Mouse (Mus musculus) spleen, adult 2 months (tissue): ENCODE data around the gene Calm1. TPM values are rescaled to one million over a fixed set of nuclear protein-coding genes. Genes with fewer than 3 reads are reported as not detected.

Source experiments
- DNase-seq, 2 experiments: peaks; one replicate each; pipeline versions ENCODE4 v3.0.0 to v3.0.0-alpha.2; 2012 to 2021; ENCODE audit warnings: low spot score in 2 of 2, low read depth in 1 of 2
- H3K27ac ChIP-seq: fragments of 200-500 bp; 2 replicates; pipeline ENCODE4 v1.5.1; 2012; ENCODE audit warnings: low read length, inconsistent platforms; ENCODE audit not compliant: insufficient read depth
- H3K27me3 ChIP-seq: fragments of 200-500 bp; 2 replicates; pipeline ENCODE4 v1.6.1; 2012; ENCODE audit warnings: mild to moderate bottlenecking, moderate library complexity, low read length, inconsistent platforms; ENCODE audit not compliant: control insufficient read depth, insufficient read depth
- H3K36me3 ChIP-seq: fragments of 200-500 bp; 2 replicates; pipeline ENCODE4 v1.6.1; 2012; ENCODE audit warnings: mild to moderate bottlenecking, low read length, inconsistent platforms; ENCODE audit not compliant: control insufficient read depth, insufficient read depth
- H3K4me1 ChIP-seq: fragments of 200-500 bp; 2 replicates; pipeline ENCODE4 v1.6.1; 2011; ENCODE audit warnings: inconsistent platforms; ENCODE audit not compliant: control insufficient read depth, insufficient read depth, insufficient read length
- H3K4me3 ChIP-seq: fragments of 200-500 bp; 2 replicates; pipeline ENCODE4 v1.5.1; 2011; ENCODE audit warnings: mild to moderate bottlenecking, inconsistent platforms; ENCODE audit not compliant: insufficient read depth, insufficient read length; ENCODE audit errors: extremely low read depth
- CTCF ChIP-seq: fragments of 200-500 bp; IDR thresholded peaks from 2 replicates; pipeline ENCODE4 v1.5.1; 2011; ENCODE audit warnings: mild to moderate bottlenecking, inconsistent platforms; ENCODE audit not compliant: insufficient read depth, insufficient read length, insufficient replicate concordance; ENCODE audit errors: extremely low read depth
- POLR2A ChIP-seq: fragments of 200-500 bp; IDR thresholded peaks from 2 replicates; pipeline ENCODE4 v1.6.1; 2011; ENCODE audit warnings: low read depth, low read length, inconsistent platforms
- WGBS: fragments of 180-500 bp; shearing (Covaris S2); methylation state at CpG from one replicate; pipeline ENCODE4 v1.1.7; 2018; 5-methylcytosine and 5-hydroxymethylcytosine counted together
- polyA plus RNA-seq: library from polyadenylated mRNA; depleted of rRNA; stranded (reverse); fragments of >200 nt; gene quantifications from 2 replicates; pipeline ENCODE4 v1.2.3, GENCODE M21; 2012

The Calm1 gene
- polyA plus RNA-seq, 1 experiment, result 173 TPM

- H3K27me3 ChIP-seq, result no peaks in the 10 kb centered on the region
- TF ChIP-seq POLR2A (peak; percentile 6; the same call in 1 of the 2 replicates), CTCF (no peak)
- peak overlapping the region; percentile 12; the same call in 1 of the 2 replicates for H3K4me3 ChIP-seq
- WGBS, result 8% methylated on average over 25 of the region's 28 CpGs
- DNase-seq, result peak; percentile 24 to 63
- H3K4me1 ChIP-seq, result peaks cover 11% of the 10 kb centered on the region
- no peaks in the 10 kb centered on the region for H3K36me3 ChIP-seq
- H3K27ac ChIP-seq, result peak overlapping the region; percentile 80
Observed at GRCm38 (mm10) chr12:100167931-100168871, 31.0 kb upstream of the Calm1 start.

GRCm38 (mm10) chr12:100172481-100172880 lies 26.8 kb upstream of the Calm1 start:
- no peak for TF ChIP-seq POLR2A
- no peak for TF ChIP-seq CTCF
- no peaks in the 10 kb centered on the region for H3K27me3 ChIP-seq
- H3K4me3 ChIP-seq, result no peak overlapping the region
- H3K4me1 ChIP-seq, result peaks cover 11% of the 10 kb centered on the region; the same call in 1 of the 2 replicates
- no peaks in the 10 kb centered on the region for H3K36me3 ChIP-seq
- WGBS, result 90% methylated on average over 7 of the region's 7 CpGs
- H3K27ac ChIP-seq, result no peak overlapping the region
- no peak for DNase-seq

GRCm38 (mm10) chr12:100176469-100177056 lies 22.7 kb upstream of the Calm1 start:
- Histone ChIP-seq H3K4me3 (no peak overlapping the region), H3K27me3 (no peaks in the 10 kb centered on the region), H3K27ac (no peak overlapping the region), H3K36me3 (no peaks in the 10 kb centered on the region), H3K4me1 (no peaks in the 10 kb centered on the region)
- 85% methylated on average over 11 of the region's 11 CpGs for WGBS
- no peak for DNase-seq
- no peak for TF ChIP-seq CTCF
- TF ChIP-seq POLR2A, result no peak

GRCm38 (mm10) chr12:100178898-100179440 lies 20.3 kb upstream of the Calm1 start:
- DNase-seq, result no peak
- H3K36me3 ChIP-seq, result no peaks in the 10 kb centered on the region
- 78% methylated on average over 6 of the region's 6 CpGs for WGBS
- no peak for TF ChIP-seq CTCF
- no peak overlapping the region for H3K4me3 ChIP-seq
- H3K27me3 ChIP-seq, result no peaks in the 10 kb centered on the region
- H3K4me1 ChIP-seq, result no peaks in the 10 kb centered on the region
- no peak overlapping the region for H3K27ac ChIP-seq

GRCm38 (mm10) chr12:100180802-100181201 lies 18.4 kb upstream of the Calm1 start:
- WGBS, result 92% methylated on average over 13 of the region's 13 CpGs
- peaks cover 2% of the 10 kb centered on the region; the same call in 1 of the 2 replicates for H3K4me1 ChIP-seq
- TF ChIP-seq POLR2A (no peak), CTCF (no peak)
- H3K27me3 ChIP-seq, result no peaks in the 10 kb centered on the region
- no peak overlapping the region for H3K4me3 ChIP-seq
- H3K27ac ChIP-seq, result no peak overlapping the region
- H3K36me3 ChIP-seq, result no peaks in the 10 kb centered on the region
- no peak for DNase-seq

- Histone ChIP-seq H3K27ac (no peak overlapping the region), H3K4me3 (no peak overlapping the region), H3K27me3 (no peaks in the 10 kb centered on the region), H3K36me3 (no peaks in the 10 kb centered on the region), H3K4me1 (peaks cover 2% of the 10 kb centered on the region; the same call in 1 of the 2 replicates)
- TF ChIP-seq POLR2A (no peak), CTCF (no peak)
- 91% methylated on average over 2 of the region's 2 CpGs for WGBS
- no peak for DNase-seq
Observed at GRCm38 (mm10) chr12:100182676-100183075, 16.6 kb upstream of the Calm1 start.
